Mouse (Mus musculus) urinary bladder, postnatal 4 days (tissue): ENCODE data around the gene Aurkc.
A peak's percentile ranks its signal among the peaks of the same experiment; 100 is the strongest.
"Not testable (repeated sequence)": the region's sequence is repeated elsewhere in the genome, so short reads cannot be mapped to it uniquely, and the experiment has no call there.

Source experiments
- DNase-seq, 2 experiments: peaks; one replicate each; pipeline ENCODE4 v3.0.0; 2021 to 2022; ENCODE audit warnings: low spot score in 2 of 2

Gene Aurkc

DNA sequence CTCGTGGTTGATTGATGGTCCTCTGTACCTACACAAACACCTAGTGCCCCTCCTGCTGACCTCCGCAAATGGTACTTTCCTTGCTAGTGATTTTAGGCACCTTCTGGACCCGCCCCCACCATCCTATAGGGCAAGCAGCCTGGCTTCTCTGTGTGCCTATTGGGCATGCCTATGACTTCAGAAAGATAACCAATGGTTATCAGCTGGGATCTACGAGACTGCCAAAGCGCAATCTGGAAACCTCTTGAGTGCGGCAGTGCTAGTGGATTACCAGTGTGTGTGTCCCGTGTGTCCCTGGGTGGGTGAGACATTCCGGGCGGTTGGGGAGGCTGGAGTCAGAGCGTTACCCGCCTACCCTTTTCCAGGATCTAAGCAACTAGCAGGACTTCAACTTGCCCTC, at the start of gene Aurkc:
Gene Aurkc, plus strand, starts transcription at position 50 of the 400 bp plus-strand sequence.
- DNase-seq, result not testable (repeated sequence)

DNA sequence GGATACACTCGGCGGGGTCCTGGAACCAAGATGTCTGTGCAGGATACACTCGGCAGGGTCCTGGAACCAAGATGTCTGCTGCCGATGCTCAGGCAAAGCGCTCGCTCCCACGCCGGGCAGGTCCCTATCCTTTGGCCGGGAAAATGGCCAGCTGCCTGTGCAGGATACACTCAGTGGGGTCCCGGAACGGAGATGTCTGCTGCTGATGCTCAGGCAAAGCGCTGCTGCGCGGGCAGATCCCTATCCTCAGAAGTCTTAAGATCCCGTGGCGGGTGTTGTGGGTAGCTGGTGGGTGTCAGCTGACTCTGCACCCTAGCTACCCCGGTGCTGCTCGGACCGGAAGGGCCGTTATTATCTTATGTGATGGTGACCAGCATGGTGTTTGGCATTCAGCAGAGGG, 47.0 kb upstream of the Aurkc start:
- DNase-seq, result peak in 1 of 2 experiments; percentile 59

GRCm38 (mm10) chr7:6956576-6956975, 38.5 kb upstream of the Aurkc start:
- DNase-seq, result no peak

DNA sequence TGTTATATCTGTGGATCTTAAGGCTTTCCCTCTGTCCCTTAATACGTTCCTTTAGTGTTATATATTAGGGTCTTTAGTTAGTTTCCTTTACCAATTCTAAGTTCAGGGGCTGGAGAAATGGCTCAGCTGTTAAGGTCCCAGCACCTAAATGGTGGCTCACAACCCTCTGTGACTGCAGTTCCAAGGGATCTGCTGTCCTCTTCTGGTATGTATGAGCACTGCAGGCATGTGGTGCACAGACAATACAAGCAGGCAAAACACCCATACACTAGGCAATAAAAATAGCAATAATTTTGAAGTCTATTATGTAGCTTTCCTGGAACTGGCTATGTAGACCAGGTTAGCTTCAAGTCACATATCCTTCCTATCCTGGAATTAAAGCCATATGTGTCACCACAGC, 36.5 kb upstream of the Aurkc start:
- DNase-seq, result no peak

GRCm38 (mm10) chr7:6973566-6973965, 21.5 kb upstream of the Aurkc start:
- DNase-seq, result no peak

DNA sequence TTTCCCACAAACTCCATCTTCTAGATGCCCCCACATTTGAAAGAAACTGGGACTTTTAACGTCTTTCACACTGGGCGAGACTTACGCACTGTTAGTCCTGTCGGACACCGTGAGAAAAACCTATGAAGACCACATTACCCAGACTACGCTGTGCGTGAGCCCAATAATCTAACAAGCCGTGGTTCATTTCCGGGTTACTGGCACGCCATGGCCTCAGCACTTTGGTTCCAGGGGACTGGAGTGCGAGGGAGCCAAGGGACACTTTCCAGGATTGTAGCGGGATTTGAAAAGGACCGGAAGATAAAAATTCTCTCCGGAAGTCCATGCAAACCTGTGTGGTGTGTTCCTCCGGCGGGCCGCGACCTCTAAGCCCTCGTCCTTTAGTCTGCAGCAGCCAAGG, 18.2 kb upstream of the Aurkc start:
- no peak for DNase-seq

GRCm38 (mm10) chr7:6998914-6999313, 3.8 kb downstream of the Aurkc start:
- not testable (repeated sequence) for DNase-seq

GRCm38 (mm10) chr7:7005441-7005840, 10.3 kb downstream of the Aurkc start:
- not testable (repeated sequence) for DNase-seq

DNA sequence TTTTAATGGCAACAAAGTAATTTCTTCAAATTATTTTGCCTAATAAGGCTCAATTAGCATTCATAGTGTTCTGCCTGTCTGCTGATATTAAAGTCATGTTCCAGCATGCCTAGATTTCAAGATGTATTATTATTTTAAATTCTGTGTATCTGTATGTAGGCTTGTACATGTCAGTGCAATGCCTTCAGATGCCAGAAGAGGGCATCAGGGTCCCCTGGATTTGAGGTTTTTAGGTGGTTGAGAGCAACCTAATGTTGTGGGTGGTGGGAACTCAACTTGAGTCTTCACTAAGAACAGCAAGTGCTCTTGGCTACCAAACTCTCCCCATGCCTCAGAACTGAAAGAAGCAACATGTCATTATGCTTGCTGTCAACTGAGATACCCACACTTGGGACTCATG, 32.3 kb downstream of the Aurkc start:
- DNase-seq, result no peak

GRCm38 (mm10) chr7:7049659-7050320, 54.7 kb downstream of the Aurkc start:
- DNase-seq, result not testable (repeated sequence)
